Mouse (Mus musculus): ENCODE measurements around the gene Sdc1.

The Sdc1 gene

DNA sequence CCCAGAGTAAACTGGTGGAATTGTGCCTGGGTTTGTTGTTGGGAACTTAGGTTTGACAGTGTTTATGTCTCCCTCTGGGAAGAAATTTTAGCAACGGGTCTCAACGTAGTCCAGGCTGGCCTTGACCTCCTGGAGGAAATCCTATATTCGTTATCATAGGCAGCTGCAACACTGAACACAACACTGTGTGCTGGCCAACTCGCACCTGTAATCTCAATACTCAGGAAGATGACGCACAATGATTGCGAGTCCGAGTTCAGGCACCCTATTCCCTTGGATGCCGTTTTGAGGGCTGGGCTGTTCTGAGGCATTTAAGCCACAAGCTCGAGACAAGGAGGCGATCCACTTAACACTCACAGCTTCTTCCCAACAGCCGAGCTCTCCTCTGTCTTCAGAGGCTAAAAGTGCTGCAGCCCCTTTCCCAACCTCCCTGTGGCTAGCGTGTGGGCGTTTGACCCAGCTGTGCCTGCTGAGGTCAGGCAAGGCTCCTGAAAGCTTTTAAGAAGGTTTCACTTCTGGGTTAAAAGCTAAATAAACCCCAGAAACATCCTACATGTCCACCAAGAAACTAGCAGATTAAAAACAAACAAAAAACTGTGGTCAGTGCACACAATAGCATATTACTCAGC is 58.0 kb downstream of the Sdc1 start:
- no peak for DNase-seq

DNA sequence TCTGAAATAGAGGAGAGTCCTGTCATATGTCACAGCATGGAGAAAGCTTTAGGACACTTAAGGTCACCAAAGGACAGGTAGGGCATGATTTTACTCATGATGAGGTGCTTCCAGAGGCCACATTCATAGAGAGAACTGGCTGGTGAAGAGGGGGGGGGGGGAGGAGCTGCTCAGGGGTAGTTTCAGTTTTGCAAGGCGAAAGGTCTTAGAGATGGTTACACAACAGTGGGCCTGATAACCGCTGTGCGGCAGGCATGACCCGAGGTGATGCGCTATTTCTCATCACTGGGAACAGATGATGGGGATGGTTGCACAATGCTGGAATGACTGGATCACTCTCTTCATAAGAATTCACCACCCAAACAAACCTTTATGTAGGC is 58.5 kb downstream of the Sdc1 start:
- DNase-seq = no peak

DNA sequence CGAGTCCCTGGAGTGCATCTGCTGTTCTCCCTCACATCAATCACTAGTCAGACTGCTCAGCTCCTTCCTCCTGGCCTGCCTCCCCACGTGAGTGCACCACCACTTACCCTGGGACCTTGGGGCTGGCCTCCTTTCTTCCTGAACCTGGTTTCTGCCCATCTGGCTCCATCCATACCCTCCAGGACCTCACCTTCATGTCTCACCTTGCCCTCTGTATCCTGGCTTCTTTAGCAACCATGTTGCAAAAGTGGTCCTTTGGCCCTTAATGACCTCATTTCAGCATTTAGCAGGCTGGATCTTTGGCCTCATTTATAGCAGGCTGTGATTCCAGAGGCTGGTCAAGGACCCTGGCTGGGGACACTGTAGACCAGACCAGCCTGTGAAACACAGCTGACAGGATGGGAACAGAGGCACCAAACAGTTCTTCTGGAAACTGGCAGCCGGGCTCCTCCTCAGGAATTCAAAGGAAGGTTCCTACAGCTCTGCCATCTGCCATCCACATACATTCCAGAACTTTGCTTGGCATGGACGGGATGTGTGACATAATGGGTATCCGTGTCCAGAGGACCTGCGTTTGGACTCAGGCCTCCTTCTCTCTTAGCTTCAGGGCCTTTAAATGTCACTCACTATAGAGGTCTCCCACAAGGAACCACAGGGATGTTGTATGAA is 60.0 kb downstream of the Sdc1 start:
- peak; percentile 95 for DNase-seq

DNA sequence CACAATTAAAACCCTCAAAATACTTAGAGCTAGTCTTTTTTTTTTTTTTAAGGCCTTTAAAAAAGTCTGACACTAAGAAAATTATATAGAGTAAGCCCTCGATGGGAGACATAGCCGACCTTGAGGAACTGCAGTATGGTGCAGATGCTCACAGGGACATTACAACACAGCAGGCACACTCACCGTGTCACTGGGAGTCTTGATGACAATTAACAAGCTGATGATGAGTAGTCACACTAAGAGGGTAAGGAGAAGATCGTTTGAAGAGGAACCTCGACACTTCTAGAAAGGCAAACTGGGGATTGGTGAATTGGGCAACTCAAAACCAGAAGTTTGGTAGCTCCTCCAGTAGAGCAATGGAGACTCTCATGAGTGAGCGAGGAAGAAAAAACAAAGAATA is 60.6 kb downstream of the Sdc1 start:
- peak; percentile 39 for DNase-seq

DNA sequence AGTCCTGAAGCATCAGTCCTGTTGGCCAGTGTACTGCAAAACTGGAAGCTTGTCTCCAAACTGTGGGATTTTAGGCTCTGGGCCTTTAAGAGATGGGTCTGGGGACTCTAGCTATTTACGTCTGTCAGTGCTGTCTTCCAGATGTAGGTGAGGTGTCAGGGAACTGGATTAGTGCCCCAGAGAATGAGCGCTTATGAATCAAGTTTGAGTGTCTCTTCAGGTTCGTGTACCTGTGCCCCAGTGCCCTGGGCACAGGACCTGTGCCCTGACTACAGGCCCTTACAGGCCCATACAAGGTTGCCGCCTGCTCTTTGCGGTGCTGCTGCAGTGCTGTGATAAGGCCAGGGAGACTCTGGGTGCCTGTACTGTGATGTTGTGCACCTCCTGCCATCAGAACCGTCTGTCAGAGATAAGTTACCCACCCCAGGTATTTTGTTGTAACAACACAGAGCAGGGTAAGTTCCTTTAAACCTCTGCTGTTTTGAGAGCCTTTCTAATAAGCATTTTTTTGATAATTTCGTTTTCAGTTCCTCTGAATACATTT is 69.7 kb downstream of the Sdc1 start:
- no peak for DNase-seq

DNA sequence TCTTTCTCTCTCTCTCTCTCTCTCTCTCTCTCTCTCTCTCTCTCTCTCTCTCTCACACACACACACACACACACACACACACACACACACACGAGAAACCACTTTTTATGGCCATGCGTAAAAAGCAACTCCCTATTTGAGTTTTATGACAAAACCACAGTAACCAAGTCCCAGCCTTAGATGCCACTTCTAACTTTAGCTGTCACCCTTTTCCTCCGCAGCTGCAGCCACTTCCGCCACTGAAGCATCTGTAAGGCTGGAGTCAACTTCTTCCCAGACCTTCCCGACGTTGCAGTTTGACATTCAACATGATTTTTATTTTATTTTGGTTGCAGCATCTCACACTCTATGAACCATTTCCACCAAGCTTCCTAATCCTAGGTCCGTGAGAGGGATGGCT is 71.6 kb downstream of the Sdc1 start:
- DNase-seq = no peak

Measured in cerebellum, adult 11-12 months (tissue).